Mouse (Mus musculus) kidney, adult 8-10 months (tissue): ENCODE measurements around the gene Pidd1.

Experiments used
- DNase-seq, 2 experiments: peaks; one replicate each; pipeline ENCODE4 v3.0.0; 2022

Pidd1 gene

DNA sequence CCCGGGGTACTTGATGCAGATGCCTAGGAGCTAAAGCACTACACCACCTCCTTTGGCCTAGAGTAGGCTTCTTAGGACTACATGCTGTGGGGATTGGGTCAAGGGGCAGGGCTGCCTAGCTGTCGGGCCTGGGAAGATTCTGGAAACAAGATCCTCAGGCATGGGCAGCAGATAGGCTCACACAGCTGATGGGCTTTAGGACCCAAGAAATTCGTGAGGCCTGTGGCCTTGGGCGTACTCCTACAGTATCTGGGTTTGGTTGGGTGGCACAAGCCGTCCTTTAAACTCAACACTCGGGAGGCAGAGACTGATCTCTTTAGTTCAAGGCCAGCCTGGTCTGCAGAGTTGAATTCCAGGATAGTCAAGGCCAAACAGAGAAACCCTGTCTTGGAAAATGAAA is 28.4 kb upstream of the Pidd1 start:
- DNase-seq = no peak

DNA sequence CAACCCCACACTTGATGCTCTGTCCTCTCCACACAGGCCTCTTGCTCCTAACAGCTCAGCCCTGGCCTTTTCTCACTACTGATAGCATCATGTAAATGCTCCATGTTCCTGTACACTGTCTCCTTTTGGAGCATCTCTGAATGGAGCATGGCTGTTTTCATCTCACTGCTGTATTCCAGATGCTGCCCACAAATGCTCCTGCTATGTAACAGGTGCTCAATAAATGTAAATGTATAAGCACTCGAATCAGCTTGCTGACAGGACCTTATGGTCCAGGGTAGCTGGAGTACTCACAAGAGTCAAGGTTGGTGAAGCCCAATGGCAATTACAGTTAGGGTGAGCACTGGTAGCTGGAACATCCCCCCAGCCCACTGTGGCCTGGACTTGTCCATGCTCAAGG is 27.4 kb upstream of the Pidd1 start:
- no peak for DNase-seq

DNA sequence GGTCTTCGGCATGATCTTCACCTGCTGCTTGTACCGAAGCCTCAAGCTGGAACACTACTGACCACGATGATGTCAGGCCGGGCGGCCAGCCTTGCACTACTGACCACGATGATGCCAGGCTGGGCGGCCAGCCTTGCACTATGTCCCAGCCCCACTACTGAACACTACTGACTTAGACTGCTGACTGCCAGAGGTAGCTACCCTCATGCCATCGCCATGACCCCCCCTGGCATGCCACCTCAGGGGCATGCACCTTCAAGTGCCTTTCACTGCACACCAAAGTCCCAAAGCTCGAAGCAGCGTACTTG is 26.8 kb upstream of the Pidd1 start:
- DNase-seq = no peak

DNA sequence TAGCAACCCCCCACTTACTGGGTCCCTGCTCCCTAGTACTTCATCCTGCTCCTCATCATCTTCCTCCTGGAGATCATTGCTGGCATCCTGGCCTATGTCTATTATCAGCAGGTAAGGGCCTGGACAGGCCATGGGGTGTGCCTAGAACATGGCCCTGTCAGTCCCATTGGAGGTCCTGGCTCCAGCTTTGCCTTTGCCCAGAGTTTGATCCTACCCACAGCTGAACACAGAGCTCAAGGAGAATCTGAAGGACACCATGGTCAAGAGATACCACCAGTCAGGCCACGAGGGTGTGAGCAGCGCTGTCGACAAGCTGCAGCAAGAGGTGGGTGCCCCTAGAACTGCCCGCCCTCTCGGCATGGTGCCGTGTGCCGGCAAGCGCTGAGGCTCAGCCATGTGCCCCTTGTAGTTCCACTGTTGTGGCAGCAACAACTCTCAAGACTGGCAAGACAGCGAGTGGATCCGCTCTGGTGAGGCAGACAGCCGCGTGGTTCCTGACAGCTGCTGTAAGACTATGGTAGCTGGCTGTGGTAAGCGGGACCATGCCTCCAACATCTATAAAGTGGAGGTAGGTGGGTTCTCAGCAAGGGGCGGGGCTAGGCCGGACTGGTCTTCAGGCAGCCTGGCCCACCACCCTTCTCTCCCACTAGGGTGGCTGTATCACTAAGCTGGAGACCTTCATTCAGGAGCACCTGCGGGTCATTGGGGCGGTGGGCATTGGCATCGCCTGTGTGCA is 26.2 kb upstream of the Pidd1 start:
- DNase-seq = peak in 1 of 2 experiments; percentile 20

DNA sequence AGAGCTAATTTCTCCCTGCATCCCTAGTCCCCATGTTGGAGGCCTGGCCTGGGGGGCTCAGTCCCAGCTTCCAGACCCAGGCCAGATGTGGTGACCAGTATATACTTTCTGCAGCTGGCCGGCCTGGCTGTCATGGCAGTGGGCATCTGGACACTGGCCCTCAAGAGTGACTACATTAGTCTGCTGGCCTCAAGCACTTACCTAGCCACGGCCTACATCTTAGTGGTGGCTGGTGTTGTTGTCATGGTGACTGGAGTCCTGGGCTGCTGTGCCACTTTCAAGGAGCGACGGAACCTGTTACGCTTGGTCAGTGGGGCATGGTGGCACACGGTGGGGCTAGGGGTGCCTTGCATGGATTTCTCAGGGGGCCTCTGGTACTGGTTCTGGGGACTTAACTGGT is 25.5 kb upstream of the Pidd1 start:
- DNase-seq = no peak

DNA sequence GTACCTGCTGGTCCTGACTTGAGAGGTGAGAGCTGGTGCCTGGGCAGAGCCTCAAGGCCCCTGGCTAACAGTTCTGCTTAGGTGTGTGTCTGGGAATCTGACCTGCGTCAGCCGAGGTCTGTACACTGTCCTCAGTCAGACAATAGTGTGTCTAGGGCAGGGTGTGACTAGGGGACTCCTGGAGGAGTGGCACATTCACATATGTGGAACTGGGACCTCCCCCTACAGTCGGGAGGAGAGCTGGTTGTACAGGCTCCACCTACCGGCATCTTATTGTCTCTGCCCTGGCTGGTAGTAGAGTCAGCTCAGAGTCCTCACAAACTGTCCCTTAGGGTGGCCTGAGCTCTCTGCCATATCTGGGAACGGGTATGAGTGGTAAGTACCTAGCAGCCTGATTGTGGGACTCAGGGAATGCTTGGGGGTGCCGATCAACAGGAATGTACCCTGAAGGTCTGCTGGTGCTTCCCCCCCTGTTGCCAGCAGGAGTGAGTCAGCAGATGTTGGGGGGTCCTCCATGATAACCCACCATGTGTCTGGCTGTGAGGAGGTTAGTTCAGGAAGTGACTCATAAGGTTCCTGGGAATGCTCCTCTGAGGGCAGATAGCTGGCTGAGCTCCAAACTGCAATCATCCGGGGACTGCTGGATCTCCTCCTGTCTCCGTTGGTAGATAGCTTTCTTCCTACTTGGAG is 24.8 kb upstream of the Pidd1 start:
- peak; percentile 71 to 75 for DNase-seq

DNA sequence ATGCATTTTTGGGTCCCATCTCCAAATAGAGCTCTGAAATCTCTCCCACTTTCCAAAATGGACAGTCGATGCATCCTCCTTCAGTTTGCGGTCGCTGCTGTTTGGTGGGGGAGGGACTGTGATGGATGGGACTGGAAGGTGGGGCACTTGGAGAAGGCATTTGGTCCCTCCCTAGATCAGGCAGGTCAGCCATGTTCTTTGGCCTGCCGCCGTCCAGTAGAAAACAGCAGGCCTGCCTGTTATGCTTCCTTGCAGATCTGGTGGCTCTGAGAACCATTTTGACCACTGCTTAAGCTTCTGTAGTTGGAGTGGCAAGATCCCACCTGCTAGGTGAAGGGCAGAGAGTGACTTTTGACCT is 24.3 kb upstream of the Pidd1 start:
- DNase-seq = no peak

DNA sequence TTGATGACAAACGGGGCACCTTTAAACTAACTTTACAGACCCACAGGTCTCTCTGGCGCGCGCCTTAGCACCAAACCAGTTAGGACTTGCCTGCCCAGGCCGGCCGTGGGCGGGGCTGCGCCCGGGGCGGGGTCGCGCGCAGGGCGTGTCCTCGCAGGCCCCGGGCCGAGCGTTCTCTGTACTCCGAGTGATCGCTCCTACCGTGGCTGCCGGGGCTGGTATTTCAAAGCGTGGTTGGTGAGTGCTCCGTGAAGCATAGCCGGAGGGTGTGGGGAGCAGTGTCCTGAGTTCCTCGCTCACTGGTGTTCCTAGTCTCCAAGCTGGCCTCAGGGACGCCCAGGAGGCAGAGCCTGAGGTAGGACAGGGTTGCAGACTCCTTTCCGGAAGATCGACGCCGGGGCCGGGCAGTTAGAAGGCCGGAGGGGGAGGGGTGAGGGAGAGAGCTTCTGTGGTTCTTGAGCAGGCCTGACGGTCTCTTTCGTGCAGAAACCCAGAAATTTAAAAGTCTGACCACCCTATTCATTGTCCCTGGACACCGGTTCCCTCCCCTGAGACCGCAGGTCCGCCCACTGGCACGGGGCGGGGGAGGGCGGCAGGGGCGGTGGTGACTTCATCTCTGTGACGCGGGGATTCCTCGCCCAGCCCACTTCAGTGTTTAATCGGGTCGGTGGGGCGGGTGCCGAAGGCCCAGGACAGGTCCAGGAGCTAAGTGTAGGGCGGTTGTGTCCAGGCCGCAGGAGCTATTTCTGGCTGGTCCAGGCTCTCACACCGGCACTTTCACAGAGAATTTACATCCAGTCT is 23.6 kb upstream of the Pidd1 start, which contains the start of gene Cd151:
TSS of gene Cd151 (plus strand) at position 163 of the 801 bp plus-strand sequence.
- peak; percentile 93 for DNase-seq

DNA sequence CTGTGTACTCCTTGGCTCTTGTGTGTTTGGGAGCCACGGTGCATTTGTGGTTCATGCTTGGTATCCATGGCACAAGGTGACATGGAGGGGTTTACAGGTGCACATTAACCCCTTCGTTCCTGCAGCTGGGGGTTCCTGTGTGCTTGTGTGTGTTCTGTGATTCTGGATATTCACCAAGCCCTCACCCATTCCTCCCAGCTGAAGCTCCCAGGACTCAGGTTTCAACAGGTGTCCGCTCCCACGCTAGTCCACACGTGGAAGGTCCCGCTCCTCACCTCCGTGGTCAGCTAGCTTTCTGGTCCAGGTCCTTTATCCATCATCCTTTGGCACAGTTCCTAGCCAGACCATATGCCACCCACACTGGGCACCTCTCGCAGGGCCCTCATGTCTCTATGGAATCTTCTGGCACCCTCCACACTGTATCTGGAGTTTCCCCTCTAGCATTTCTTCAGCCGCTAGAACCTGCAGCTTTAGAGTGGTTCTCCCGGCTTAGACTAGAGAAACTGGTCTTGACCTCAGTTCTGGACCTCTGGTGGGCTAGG is 22.9 kb upstream of the Pidd1 start:
- no peak for DNase-seq

DNA sequence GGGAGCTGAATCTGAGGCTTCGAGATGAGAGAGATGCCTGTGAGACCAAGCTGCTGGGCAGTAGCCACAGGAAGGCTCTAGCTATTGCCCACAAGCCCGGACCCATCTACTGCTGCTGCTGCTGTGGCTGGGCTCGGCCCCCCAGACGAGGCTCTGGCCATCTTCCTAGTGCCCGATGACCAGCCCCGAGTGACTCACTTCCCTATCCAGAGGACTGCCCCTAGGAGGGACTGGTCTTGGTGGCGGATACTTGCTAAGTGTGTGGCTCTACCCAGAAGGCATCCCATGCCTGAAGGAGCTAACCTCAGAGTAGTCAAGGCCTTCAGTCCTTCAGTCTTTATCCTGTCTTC is 22.2 kb upstream of the Pidd1 start:
- no peak for DNase-seq

DNA sequence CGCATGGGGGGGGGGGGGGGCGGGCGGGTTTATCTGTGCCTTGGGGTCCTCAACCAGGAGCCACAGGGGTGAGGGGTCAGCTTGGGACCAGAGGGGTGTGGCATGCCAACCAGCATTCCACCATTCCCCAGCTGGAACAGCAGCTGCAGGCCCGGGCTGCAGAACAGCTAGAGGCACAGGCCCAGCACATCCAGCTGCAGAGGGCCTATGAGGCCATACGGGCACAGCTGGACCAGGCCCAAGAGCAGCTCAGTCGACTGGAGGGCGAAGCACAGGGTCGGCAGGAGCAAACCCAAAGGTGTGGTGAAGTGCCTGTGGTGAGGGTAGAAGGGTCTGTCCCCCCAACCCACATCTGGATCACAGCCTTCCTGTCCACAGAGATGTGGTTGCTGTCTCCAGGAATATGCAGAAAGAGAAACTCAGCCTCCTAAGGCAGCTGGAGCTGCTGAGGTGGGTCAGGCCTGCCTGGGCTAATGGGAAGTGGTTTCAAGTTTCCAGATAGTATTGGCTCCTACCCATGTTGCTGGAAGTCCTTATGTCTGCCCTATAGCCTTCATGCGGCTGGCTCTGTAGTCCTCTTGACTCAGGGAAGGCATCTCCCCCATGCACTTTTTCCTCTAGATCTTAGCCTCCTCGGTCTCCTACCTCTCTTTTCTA is 21.7 kb upstream of the Pidd1 start:
- DNase-seq = no peak

DNA sequence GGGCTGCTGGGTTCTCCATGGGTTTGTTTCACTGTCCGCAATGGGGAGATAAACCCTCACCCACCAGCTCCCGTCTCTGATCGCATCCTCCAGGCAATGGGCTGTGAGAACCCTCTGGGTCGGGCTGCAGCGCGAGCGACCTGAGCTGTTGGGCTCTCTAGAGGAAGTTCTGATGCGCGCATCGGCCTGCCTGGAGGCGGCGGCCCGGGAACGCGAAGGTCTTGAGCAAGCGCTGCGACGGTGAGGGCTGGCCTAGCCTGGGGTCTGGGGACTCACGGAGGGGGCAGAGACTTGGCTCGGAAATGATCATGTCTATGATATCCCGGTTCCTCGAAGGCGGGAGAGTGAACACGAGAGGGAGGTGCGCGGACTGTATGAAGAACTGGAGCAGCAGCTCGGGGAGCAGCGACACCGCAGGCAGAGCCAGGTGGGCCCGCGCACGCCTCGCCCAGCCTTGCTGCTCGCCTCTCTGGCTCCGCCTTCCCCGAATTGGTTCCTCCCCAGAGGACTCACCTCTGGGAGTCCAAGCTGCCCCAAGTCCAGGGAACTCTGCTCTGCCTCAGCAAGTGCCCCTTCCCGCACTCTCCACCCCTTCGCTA is 20.9 kb upstream of the Pidd1 start:
- DNase-seq = no peak

DNA sequence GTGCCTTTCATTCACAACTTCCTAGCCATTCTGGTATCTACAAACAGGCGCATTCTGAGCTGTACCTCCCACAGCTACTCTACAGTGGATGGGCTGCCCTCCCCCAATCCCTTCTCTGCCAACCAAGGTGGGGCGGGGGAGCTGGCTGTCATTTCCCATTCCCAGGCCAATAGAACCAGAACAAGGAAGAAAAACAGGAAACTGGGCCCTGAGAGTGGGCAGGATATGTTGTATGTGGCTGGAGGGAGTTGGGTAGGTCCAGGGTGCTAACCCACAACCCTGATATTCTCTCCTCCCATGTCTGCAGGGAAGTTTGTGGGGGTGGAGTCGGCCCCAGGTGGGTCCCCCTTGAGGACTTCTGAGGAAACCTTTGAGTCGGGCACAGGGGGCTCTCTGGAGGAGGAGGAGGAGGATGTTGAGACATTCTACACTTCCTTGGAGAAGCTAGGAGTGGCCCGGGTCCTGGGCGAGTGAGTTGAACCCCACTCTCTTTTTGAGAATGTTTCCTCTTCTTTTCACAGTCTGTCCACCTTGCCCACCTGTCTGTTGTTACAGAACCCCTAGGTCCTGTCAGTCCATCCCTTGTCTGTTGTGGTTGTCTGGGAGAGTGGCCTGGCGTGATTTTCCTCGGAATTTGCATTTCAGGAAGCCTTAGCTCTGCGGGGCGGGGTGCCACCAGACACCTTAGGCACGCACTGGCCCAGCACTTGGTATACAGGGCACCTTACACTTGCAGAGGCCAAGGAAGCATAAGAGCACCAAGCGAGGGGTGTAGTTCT is 20.2 kb upstream of the Pidd1 start:
- DNase-seq = peak in 1 of 2 experiments; percentile 69

DNA sequence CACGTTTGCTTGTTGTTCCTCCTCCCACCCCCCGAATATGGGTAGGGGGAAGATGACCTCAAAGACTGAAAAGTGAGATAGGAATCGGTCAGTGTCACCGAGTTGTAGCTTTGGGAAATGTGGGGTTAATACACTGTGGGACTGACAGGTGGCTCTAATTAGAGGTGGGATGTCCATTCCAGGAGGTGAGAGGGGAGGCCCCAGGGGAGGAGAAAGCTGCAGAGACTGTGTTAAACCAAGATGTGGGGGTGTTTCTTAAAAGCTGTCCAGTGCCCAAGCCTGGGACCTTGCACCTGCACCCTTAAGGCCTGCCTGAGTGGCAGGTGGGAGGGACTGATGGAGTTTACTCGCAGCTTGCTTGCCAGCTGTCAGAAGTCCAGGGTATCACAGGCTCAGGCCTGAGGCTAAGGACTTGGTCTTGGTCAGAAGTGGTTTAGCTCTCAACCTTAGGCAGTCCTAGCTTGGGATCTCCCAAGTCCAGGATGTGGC is 18.6 kb upstream of the Pidd1 start:
- peak; percentile 75 to 78 for DNase-seq

DNA sequence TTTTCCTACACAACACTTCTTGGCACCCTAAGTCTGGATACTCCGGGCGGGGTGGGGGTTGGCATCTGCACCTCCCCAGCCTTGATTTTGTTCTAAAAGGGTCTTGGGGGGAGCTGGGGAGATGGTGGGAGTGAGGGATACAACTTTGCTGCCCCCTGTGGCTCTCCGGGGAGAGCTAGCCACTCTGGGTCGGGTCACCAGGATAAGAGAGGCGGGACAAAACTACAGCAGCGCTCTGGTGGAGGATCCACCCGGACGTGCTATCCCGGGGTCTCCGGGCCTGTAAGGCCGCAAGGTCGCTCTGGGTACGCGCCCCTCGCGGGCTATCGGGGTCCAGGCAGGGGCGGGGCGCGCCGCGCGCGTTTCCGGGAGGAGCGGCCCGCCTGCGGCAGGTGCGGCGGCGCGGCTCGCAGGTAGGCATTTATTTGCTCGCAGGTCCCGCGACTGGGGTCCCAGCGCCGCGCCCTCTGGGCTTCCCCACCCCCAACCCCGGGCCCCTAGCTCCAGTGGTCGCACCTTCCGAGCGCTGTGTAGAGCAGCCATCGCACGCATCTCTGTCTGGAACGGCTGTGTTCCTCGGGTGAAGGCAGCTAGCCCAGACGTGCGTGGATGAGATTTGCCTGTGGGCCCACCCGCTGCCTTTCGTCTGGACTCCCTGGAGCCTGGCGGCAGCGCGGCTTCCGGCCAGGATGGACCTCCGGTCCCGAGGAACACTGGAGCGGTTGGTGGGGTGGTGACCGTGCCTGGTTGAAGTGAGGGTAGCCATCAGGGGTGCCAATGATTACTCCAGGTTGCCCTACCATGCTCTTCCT is 17.9 kb upstream of the Pidd1 start:
- DNase-seq = peak in 1 of 2 experiments; percentile 16

DNA sequence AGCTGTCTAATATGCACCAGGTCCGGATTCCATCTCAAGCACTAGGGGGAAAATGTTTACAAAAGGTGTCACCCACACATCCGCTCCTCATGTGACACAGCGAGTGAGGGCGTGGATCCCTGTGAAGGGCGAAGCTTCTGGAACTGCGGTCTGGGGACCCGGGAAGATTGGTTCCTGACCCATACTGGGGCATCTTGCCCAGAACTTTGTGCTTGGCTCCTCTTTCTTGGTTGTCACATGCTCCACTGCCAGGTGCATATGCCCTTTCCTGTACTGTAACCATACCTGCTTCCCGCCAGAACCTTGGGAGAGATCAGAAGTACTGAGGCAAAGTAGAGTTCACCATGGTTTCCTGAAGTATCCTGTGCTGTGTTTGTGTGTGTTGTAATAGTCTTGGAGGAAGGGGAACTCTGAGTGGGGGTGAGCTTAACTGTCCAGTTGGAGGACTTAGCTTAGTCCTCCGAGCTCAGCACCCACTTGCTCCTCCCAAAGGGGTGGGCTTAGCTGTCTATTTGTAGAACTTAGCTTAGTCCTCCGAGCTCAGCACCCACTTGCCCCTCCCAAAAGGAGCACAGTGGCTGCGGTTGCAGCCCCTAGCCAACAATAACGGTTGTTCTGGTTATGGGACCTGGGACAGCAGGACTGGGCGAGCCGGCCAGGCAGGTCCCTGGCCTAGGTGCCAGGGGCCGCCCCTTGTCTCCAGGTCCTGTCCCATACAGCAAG is 16.7 kb upstream of the Pidd1 start, which contains the start of gene Cracr2b:
TSS of gene Cracr2b (plus strand) at position 704 of the 723 bp plus-strand sequence.
- DNase-seq = no peak

DNA sequence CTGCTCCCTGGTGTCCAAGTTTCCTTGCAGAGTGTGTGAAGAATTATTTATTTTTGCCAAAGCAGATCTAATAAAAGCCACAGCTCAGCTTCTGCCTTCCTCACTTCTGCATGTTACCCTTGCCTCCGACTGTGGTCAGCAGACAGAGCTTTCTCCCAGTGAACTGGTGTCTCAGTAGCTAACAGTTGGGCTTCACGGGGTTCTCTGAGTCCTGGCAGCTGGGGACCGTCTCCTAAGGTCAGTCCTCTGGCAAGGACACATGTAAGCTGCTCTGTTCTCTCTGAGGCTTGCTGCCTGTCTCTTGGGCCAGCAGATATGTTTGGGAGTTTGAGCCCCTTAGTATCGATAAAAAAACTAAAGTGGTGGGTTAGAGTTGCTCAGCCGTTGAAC is 16.2 kb upstream of the Pidd1 start:
- no peak for DNase-seq

DNA sequence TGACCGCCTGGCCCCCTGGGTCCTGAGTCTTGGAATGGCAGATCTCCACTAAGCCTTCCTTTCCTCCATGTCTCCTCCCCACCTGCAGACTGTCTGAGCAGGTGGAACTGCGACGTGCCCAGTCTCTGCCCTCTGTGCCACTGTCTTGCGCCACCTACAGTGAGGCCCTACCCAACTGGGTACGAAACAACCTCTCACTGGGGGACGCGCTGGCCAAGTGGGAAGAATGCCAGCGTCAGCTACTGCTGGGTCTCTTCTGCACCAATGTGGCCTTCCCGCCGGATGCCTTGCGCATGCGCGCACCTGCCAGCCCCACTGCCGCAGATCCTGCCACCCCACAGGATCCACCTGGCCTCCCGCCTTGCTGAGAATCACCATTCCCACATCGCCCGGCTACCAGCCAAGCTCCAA is 15.5 kb upstream of the Pidd1 start:
- DNase-seq = no peak

DNA sequence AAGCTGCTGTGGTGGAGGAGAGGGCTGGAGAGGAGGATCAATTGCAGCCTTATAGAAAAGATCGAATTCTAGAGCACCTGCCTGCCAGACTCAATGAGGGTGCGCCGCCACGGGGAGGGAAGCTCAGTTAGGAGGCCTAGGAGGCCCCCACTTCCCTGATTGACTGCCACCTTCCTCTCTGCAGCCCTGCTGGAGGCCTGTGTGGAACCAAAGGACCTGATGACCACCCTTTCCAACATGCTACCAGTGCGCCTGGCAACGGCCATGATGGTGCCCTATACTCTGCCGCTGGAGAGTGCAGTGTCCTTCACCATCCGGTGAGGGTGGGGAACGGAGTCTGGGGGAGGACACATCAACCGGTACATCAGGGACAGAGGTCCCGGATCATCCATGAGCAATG is 14.8 kb upstream of the Pidd1 start:
- no peak for DNase-seq
